Mouse (Mus musculus) kidney, adult 8-10 months (tissue): ENCODE measurements around the gene Baiap3.
A peak's percentile ranks its signal among the peaks of the same experiment; 100 is the strongest.

ENCODE experiments used
- DNase-seq, 2 experiments: peaks; one replicate each; pipeline ENCODE4 v3.0.0; 2022

Baiap3 gene

GRCm38 (mm10) chr17:25256140-25256754, at the start of gene Baiap3:
Gene Baiap3 (minus strand): TSS chr17:25256364.
- no peak for DNase-seq

GRCm38 (mm10) chr17:25298094-25298493, 41.9 kb upstream of the Baiap3 start, which contains the start of gene Prss34:
Gene Prss34 (plus strand): TSS chr17:25298394.
- no peak for DNase-seq

GRCm38 (mm10) chr17:25294111-25294510, 37.9 kb upstream of the Baiap3 start:
- no peak for DNase-seq

- no peak for DNase-seq
Measured at GRCm38 (mm10) chr17:25293495-25293894, 37.3 kb upstream of the Baiap3 start.

DNA sequence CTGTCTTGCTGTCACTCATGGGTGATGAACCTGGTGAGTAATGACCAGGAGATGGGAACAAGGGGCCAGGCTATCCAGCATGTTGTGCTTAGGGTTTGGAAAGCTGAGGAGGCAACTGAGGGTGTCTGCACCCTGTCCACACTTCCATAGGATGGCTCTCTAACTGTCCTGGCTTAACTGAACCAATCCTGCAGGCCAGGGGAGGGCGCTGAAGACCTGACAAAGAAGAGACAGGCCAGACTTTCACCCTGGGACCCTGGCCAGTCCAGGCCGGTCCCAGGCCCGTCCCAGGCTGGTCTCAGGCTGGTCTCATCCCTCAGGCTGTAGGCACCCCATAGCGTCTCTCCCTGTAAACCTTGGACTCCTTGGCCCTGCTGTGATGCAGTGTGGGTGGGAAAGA, 34.2 kb upstream of the Baiap3 start:
- DNase-seq, result no peak

DNA sequence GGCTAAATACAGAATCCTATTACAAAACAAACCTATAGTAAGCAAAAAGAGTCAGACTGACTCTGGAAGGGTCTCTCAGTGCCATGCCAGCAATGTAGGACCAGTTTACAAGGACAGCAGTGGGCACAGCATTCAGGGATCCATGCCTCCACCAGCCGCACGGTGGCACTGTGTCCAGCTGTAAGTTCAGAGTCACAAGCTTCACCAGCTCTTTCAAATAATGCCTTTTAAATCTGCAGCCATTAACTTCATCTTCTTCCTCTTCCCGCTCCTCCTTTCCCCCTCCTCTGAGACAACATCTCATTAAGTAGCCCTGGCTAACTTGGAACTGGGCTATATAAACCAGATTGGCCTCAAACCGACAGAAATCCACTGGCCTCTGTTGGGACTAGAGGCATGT, 32.7 kb upstream of the Baiap3 start:
- peak in 1 of 2 experiments; percentile 57 for DNase-seq

DNA sequence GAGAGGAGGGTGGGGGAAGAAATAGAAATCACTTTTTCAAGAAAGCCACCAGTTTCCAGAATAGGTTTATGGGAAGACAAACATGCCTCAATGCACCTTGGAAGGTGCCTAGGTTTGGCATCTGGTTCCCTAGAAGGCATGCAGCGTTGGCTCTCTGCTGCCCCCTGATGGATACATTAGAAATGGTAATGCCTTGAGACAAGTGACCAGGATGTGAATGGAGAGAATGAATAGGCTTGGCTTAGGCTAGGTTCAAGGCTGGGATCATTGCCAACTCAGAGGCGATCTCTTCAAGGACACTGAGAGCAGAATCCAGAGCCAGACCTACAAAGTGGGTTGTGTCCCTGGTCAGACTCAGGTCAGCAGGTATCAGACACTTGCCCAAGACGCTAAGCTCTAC, 28.9 kb upstream of the Baiap3 start:
- DNase-seq, result peak; percentile 87 to 88

DNA sequence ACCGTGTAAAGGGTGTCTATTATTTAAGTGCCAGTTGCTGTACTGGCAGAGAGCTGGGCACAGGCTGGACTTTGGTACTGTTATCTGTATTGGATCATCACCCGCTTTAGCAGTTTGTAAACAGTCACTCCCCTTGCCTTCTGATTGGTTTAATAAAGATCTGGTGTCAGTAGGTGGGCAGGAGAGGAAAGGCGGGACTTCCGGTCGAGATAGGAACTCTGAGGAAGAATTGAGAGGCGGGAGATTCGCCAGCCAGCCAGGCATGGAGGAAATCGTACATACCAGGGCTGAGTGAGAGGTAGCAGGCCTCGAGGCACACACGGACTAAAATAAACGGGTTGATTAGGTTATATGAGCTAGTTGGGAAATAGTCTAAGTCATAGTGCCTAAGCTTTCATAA, 26.0 kb upstream of the Baiap3 start:
- DNase-seq, result peak; percentile 77 to 87

DNA sequence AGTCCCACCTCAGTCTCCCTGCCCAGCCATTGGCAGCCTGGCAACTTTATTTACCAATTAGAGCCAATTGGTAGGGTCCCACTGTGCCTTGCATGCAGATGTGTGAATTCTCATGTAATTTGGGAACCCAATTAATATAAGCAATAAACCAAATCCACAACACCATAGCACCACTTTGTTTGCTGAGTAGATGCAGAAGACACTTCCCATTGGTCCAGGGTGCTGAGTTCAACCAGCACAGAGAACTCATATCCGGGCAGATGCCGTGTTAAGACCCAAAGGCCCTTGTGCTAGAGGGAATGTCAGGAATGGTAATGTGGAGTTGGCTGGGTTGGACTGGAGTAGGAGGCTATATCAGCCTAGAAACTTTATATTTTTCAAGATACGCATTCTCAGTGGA, 19.7 kb upstream of the Baiap3 start:
- no peak for DNase-seq

GRCm38 (mm10) chr17:25274571-25275346, 18.6 kb upstream of the Baiap3 start, which contains the start of gene Ube2i:
Gene Ube2i (minus strand): TSS chr17:25274622.
- no peak for DNase-seq

- peak; percentile 97 to 98 for DNase-seq
Measured at GRCm38 (mm10) chr17:25273706-25274501, 17.7 kb upstream of the Baiap3 start.

DNA sequence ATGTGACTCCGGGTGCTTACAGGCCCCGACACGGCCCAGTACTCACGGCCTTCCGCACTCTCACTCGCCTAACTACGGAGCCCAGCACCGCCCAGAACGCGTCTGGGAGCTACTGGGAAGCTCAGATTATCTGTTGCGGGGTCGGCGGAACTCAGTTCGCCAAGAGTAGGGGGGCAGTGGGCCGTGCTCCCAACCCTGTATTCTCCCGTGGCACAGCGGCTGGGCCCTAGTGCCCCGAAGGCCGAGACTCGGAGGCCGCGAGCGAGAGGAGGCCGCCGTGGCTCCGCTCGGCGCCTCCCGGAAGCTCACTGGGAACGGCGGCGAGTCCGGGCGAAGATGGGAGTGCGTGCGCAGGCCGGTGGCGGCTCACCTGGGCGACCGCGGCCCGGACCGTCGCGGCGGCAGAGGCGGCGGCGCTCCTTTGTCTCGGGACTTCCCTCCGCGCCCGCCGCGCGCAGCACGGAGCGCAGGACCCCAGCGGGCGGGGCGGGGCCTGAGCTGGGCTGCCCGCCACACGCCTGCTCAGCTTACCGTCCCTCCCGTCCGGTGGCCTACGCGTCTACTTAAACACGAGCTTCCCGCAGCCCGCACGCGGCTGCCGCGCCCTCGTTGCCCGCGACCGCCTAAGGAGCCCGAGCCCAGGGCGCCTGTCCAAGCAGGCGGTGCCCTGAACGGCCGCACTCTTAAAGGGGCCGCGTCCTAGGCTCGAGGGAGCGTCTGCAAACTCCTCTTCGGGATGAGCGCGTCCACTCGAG, 17.0 kb upstream of the Baiap3 start:
- peak; percentile 54 to 90 for DNase-seq

DNA sequence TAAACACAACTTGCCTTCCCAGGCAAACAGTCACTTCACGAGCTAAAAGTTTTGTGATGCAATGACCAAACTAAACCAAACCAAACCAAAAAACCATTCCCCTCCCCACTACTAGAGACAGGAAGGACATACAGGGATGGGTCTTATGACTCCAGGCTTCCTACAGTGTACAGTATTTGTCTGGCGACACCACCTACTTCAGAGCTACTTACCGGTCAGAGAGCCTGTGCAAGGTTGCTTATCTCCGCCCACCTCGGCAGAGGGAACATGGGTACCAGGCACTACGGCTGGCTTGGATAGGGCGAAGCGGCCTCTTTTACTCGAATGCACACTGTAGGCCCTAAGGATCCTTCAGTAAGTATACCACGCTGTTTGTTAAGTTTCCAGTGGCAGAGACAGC, 16.2 kb upstream of the Baiap3 start:
- DNase-seq, result peak in 1 of 2 experiments; percentile 28

GRCm38 (mm10) chr17:25270795-25271335, 14.7 kb upstream of the Baiap3 start:
- no peak for DNase-seq

- DNase-seq, result peak; percentile 38 to 49
Measured at GRCm38 (mm10) chr17:25264453-25264852, 8.3 kb upstream of the Baiap3 start.

DNA sequence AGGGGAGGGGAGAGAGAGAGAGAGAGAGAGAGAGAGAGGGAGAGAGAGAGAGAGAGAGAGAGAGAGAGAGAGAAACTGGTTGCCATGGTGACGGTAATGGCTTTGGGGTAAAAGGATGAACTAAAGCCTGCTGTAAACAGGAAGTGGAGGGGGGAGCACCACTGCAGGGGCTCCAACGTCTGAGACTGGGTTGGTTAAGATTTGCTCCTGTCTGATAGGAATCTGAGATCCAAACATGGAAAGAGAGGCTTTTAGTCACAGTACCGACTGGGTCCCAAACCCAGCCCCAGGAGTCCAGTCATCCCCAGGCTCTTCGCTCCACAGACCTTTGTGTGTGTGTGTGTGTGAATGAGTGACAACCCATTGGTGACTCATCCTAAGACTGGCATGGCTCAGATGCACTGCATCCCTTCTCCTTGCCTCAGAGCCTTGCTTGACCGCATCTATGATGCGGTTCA, 1.7 kb upstream of the Baiap3 start:
- DNase-seq, result no peak

- no peak for DNase-seq
Measured at GRCm38 (mm10) chr17:25255110-25255509, 1.1 kb downstream of the Baiap3 start.

- no peak for DNase-seq
Measured at GRCm38 (mm10) chr17:25253760-25254159, 2.4 kb downstream of the Baiap3 start.

GRCm38 (mm10) chr17:25252643-25253042, 3.5 kb downstream of the Baiap3 start:
- no peak for DNase-seq

DNA sequence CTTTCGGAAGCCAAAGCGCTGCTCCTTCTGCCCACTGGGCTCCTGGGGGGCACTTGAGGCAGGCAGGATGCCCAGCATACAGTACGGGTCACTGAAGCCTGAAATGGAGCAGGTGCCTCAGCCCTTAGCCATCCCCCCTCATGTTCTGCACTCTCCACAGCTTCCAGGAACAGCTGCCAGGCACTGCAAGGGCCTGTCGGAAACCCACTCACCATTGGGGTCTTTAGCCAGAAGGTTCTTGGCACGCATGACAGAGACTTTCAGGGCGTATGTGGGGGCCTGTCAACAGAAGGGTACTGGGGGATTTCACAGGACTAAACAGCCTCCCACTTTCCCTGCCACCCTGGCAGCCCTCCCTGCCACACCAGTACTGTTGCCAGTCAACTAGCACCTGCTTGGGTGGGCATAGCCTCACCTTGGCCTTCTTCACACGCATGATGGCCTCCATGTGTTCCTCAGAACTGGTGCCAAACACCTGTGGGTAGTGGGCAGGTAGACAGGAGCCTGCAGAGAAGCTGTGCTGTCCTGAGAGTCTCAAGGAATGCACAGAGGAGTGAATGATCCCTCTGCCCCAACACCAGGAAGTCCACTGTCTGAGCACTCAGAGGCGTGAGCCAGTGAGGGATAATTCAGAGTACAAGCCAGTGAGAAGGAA, 5.9 kb downstream of the Baiap3 start:
- no peak for DNase-seq

GRCm38 (mm10) chr17:25248033-25248750, 8.0 kb downstream of the Baiap3 start:
- DNase-seq, result no peak
